Mouse (Mus musculus): ENCODE measurements at regions not wholly inside any gene's neighbourhood (a gene's known extent, or its start where the extent isn't known, plus 50 kb on each side); places are given as distances from the start of the nearest gene placed in this dataset.

GRCm38 (mm10) chr3:81805745-81806144, 126.7 kb upstream of the Ctso start:
- no peak for TF ChIP-seq CTCF (IDR thresholded peaks at IDR 0.05; ENCODE audit: control insufficient read depth, insufficient read depth, low read length)
- no peak for TF ChIP-seq POLR2A (IDR thresholded peaks at IDR 0.05; ENCODE audit: borderline replicate concordance, control insufficient read depth, low read depth, low read length)

Data from bone marrow, adult 2 months (tissue).